Mouse (Mus musculus) C2C12 (cell line): ENCODE measurements around the gene Rbm47.

ENCODE experiments used
- CEBPB ChIP-seq: IDR thresholded peaks from one replicate; pipeline ENCODE4 v1.6.1; 2011; ENCODE audit warnings: low read depth, mild to moderate bottlenecking, control low read depth, moderate library complexity
- CTCF ChIP-seq: IDR thresholded peaks from one replicate; pipeline ENCODE4 v1.5.1; 2011; ENCODE audit not compliant: control insufficient read depth, insufficient read depth, insufficient read length
- FOSL1 ChIP-seq: IDR thresholded peaks from one replicate; pipeline ENCODE4 v1.8.0; 2011; ENCODE audit warnings: mild to moderate bottlenecking, low read length; ENCODE audit not compliant: poor library complexity, insufficient read depth, severe bottlenecking
- MAX ChIP-seq: IDR thresholded peaks from one replicate; pipeline ENCODE4 v1.6.1; 2011; ENCODE audit warnings: mild to moderate bottlenecking, control low read depth
- MYOG ChIP-seq: IDR thresholded peaks from one replicate; pipeline ENCODE4 v1.6.1; 2011; ENCODE audit not compliant: control insufficient read depth, insufficient read length; ENCODE audit errors: extremely low read depth
- USF1 ChIP-seq: IDR thresholded peaks from one replicate; pipeline ENCODE4 v1.6.1; 2011; ENCODE audit warnings: low read depth, mild to moderate bottlenecking, control low read depth, moderate library complexity

DNA sequence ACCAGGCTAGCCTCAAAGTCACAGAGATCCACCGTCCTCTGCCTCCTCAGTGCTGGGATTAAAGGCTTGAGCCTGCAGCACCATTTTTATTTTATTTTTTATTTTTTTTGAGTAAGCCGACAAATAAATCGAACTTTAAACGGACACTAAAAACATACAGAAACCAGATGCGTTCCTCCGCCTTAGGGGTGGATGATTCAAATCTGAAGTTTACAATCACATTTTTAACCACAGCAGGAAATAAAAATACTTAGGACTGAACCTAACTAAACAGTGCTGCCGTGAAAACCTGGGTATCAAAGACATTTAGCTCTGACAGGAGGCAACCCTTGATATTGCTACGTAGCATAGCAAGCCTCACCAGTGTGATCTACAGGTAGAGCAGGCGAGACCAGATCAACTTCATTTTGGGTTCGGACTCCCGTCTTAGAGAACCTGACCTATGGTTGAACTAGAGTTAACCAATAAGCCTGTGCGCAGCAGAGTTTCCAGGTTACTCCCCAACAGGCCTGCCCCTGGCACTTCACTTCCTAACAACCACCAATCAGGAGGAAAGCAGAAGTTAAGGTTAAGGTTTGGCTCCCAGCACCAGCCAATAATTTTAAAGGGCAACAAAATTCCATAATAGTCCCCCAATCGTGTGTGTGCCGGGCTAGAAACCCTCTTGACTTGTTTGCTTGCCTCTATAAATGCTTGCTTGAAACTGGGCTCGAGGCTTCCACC lies 164.5 kb downstream of the Rbm47 start:
- TF ChIP-seq CTCF (no peak), MAX (no peak), FOSL1 (no peak), USF1 (no peak), MYOG (no peak), CEBPB (no peak)
